Mouse (Mus musculus): Measurements from ENCODE around the gene Nfkbil1.

DNA sequence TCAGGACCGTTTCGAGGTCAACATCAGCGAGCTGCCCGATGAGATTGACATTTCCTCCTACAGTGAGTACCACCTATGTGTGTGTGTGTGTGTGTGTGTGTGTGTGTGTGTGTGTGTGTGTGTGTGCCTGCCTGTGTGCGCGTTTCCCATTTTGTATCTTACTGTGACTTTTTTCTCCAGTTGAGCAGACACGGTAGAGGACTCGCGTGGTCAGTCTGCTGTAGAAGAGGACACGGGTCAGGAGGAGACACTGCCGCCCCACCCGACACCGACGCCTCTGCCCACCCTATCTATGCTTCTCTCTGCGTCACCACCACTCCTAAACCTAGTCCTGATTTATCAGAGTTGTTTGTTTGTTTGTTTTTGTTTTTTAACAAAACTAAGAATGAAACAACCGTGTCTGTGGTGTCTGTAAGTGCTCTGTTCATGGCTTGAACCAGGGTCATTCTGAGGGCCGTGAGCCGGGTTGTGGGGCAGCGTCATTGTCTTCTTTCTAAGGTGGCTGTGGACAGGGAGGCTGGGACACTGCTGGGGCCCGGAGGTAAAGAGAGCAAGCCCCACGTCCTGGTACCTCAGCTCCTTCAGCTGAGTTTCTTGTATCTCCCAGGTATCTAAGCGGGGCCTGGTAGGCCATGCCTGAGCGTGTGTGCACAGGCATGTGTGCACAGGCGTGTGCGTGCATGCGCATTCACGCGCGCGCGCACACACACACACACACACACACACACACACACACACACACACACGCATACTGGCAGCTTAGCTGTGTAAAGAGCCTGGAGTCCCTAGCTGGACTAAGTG lies 17.9 kb upstream of the Nfkbil1 start:
- TF ChIP-seq CTCF (IDR thresholded peaks at IDR 0.05; ENCODE audit: low read depth, low read length), result no peak
- TF ChIP-seq POLR2A (IDR thresholded peaks at IDR 0.05; ENCODE audit: insufficient read depth, low read length), result no peak
- no peak for TF ChIP-seq EP300 (IDR thresholded peaks at IDR 0.05; ENCODE audit: insufficient read depth, low read depth, low read length)
